Mouse (Mus musculus) forebrain, embryonic 11.5 days (tissue): ENCODE data around the gene Cluh. TPM values are rescaled to one million over a fixed set of nuclear protein-coding genes. Genes with fewer than 3 reads are reported as not detected.

Experiments used
- ATAC-seq: fragments of 200-750 bp; cut with Nextera tagmentation; replicated peaks from 2 replicates; pipeline ENCODE4 v1.8.0; 2017; ENCODE audit warnings: moderate TSS enrichment; ENCODE audit not compliant: low FRiP score
- DNase-seq: peaks from one replicate; pipeline ENCODE4 v3.0.0-alpha.2; 2017; ENCODE audit warnings: low spot score
- H3K27ac ChIP-seq: fragments of 300-500 bp; sonication (generic); 2 replicates; pipeline ENCODE4 v1.5.1; 2014; ENCODE audit warnings: low read depth, low read length
- H3K27me3 ChIP-seq: fragments of 300-500 bp; sonication (generic); 2 replicates; pipeline ENCODE4 v1.6.1; 2014; ENCODE audit warnings: mild to moderate bottlenecking, low read length, mixed read lengths; ENCODE audit not compliant: control insufficient read depth, insufficient read depth
- H3K36me3 ChIP-seq: fragments of 300-500 bp; sonication (generic); 2 replicates; pipeline ENCODE4 v1.6.1; 2014; ENCODE audit warnings: mild to moderate bottlenecking, low read length, moderate library complexity, mixed read lengths; ENCODE audit not compliant: control insufficient read depth, insufficient read depth
- H3K4me1 ChIP-seq: fragments of 300-500 bp; sonication (generic); replicated peaks from 2 replicates; pipeline ENCODE4 v1.6.1; 2014; ENCODE audit warnings: low read length, mixed read lengths; ENCODE audit not compliant: control insufficient read depth, insufficient read depth
- H3K4me2 ChIP-seq: fragments of 300-500 bp; sonication (generic); 2 replicates; pipeline ENCODE4 v1.6.1; 2014; ENCODE audit warnings: low read depth, mild to moderate bottlenecking, low read length, moderate library complexity, mixed read lengths; ENCODE audit not compliant: severe bottlenecking
- H3K4me3 ChIP-seq: fragments of 300-500 bp; sonication (generic); 2 replicates; pipeline ENCODE4 v1.5.1; 2014; ENCODE audit warnings: low read depth, low read length
- H3K9ac ChIP-seq: fragments of 300-500 bp; sonication (generic); 2 replicates; pipeline ENCODE4 v1.6.1; 2014; ENCODE audit warnings: low read length
- H3K9me3 ChIP-seq: fragments of 300-500 bp; sonication (generic); 2 replicates; pipeline ENCODE4 v1.6.1; 2016; ENCODE audit warnings: low read length, mixed read lengths; ENCODE audit not compliant: control insufficient read depth
- WGBS: fragments of 180-500 bp; shearing (Covaris S2); extraction: QIAGEN DNeasy Blood & Tissue Kit; methylation state at CpG from one replicate; pipeline ENCODE4 v1.1.7; 2014; 5-methylcytosine and 5-hydroxymethylcytosine counted together
- polyA plus RNA-seq: library from polyadenylated mRNA; unstranded; fragments of >200 nt; fragmentation: Nextera tagmentation; extraction: Ambion mirVana; gene quantifications from 2 replicates; pipeline ENCODE4 v1.2.1, GENCODE M21; 2014

The Cluh gene
- polyA plus RNA-seq, 1 experiment from 2014 or later: 21.9 TPM

GRCm38 (mm10) chr11:74666284-74666652 lies 17.0 kb downstream of the Cluh start:
- Histone ChIP-seq H3K4me3 (no peak overlapping the region), H3K27ac (no peak overlapping the region), H3K4me2 (no peak overlapping the region), H3K36me3 (no peaks in the 10 kb centered on the region; the same call in 1 of the 2 replicates), H3K27me3 (no peaks in the 10 kb centered on the region), H3K9me3 (no peaks in the 10 kb centered on the region), H3K9ac (no peak overlapping the region), H3K4me1 (no peaks in the 10 kb centered on the region)
- DNase-seq: no peak
- ATAC-seq: no peak
- 96% methylated on average over 5 of the region's 5 CpGs for WGBS

- Histone ChIP-seq H3K27ac (no peak overlapping the region), H3K27me3 (no peaks in the 10 kb centered on the region), H3K9me3 (no peaks in the 10 kb centered on the region), H3K9ac (no peak overlapping the region), H3K36me3 (no peaks in the 10 kb centered on the region; the same call in 1 of the 2 replicates), H3K4me2 (no peak overlapping the region), H3K4me3 (no peak overlapping the region), H3K4me1 (no peaks in the 10 kb centered on the region)
- DNase-seq (no peak), ATAC-seq (no peak)
- 95% methylated on average over 14 of the region's 14 CpGs for WGBS
Observed at GRCm38 (mm10) chr11:74666776-74667581, 17.7 kb downstream of the Cluh start.

- no peak for ATAC-seq
- WGBS: 95% methylated on average over 13 of the region's 13 CpGs
- Histone ChIP-seq H3K9ac (no peak overlapping the region), H3K4me2 (no peak overlapping the region), H3K9me3 (no peaks in the 10 kb centered on the region), H3K4me3 (no peak overlapping the region), H3K4me1 (no peaks in the 10 kb centered on the region), H3K27ac (no peak overlapping the region), H3K27me3 (no peaks in the 10 kb centered on the region), H3K36me3 (no peaks in the 10 kb centered on the region; the same call in 1 of the 2 replicates)
- no peak for DNase-seq
Observed at GRCm38 (mm10) chr11:74667582-74668010, 18.3 kb downstream of the Cluh start.

- Histone ChIP-seq H3K27me3 (no peaks in the 10 kb centered on the region), H3K4me3 (no peak overlapping the region), H3K36me3 (no peaks in the 10 kb centered on the region; the same call in 1 of the 2 replicates), H3K4me2 (no peak overlapping the region), H3K9me3 (no peaks in the 10 kb centered on the region), H3K9ac (no peak overlapping the region), H3K4me1 (no peaks in the 10 kb centered on the region), H3K27ac (no peak overlapping the region)
- no peak for DNase-seq
- WGBS: 87% methylated on average over 5 of the region's 5 CpGs
- ATAC-seq: no peak
Observed at GRCm38 (mm10) chr11:74668466-74668865, 19.2 kb downstream of the Cluh start.

- WGBS: 90% methylated on average over 2 of the region's 2 CpGs
- Histone ChIP-seq H3K36me3 (no peaks in the 10 kb centered on the region; the same call in 1 of the 2 replicates), H3K4me2 (no peak overlapping the region), H3K9me3 (no peaks in the 10 kb centered on the region), H3K4me1 (no peaks in the 10 kb centered on the region), H3K4me3 (no peak overlapping the region), H3K9ac (no peak overlapping the region), H3K27me3 (no peaks in the 10 kb centered on the region), H3K27ac (no peak overlapping the region)
- no peak for ATAC-seq
- DNase-seq: no peak
Observed at GRCm38 (mm10) chr11:74668971-74669370, 19.7 kb downstream of the Cluh start.

GRCm38 (mm10) chr11:74670151-74670550 lies 20.9 kb downstream of the Cluh start:
- H3K9ac ChIP-seq: no peak overlapping the region
- no peaks in the 10 kb centered on the region for H3K4me1 ChIP-seq
- no peak overlapping the region for H3K4me3 ChIP-seq
- ATAC-seq (no peak), DNase-seq (no peak)
- H3K27me3 ChIP-seq: no peaks in the 10 kb centered on the region
- no peaks in the 10 kb centered on the region; the same call in 1 of the 2 replicates for H3K36me3 ChIP-seq
- H3K4me2 ChIP-seq: no peak overlapping the region
- H3K9me3 ChIP-seq: no peaks in the 10 kb centered on the region
- H3K27ac ChIP-seq: no peak overlapping the region

- no peaks in the 10 kb centered on the region for H3K27me3 ChIP-seq
- H3K4me3 ChIP-seq: no peak overlapping the region
- H3K4me1 ChIP-seq: no peaks in the 10 kb centered on the region
- no peak overlapping the region for H3K4me2 ChIP-seq
- H3K9me3 ChIP-seq: no peaks in the 10 kb centered on the region
- H3K9ac ChIP-seq: no peak overlapping the region
- ATAC-seq: no peak
- no peak for DNase-seq
- no peaks in the 10 kb centered on the region; the same call in 1 of the 2 replicates for H3K36me3 ChIP-seq
- no peak overlapping the region for H3K27ac ChIP-seq
- 83% methylated on average over 1 of the region's 1 CpGs for WGBS
Observed at GRCm38 (mm10) chr11:74671013-74671412, 21.7 kb downstream of the Cluh start.

GRCm38 (mm10) chr11:74671839-74672238 lies 22.5 kb downstream of the Cluh start:
- DNase-seq: no peak
- no peak overlapping the region for H3K9ac ChIP-seq
- no peaks in the 10 kb centered on the region for H3K9me3 ChIP-seq
- 92% methylated on average over 5 of the region's 5 CpGs for WGBS
- ATAC-seq: no peak
- H3K4me1 ChIP-seq: no peaks in the 10 kb centered on the region
- no peak overlapping the region for H3K4me3 ChIP-seq
- H3K27ac ChIP-seq: no peak overlapping the region
- H3K36me3 ChIP-seq: no peaks in the 10 kb centered on the region; the same call in 1 of the 2 replicates
- H3K27me3 ChIP-seq: no peaks in the 10 kb centered on the region
- no peak overlapping the region for H3K4me2 ChIP-seq
